Mouse (Mus musculus) embryonic fibroblast, embryonic 13.5 days (primary cell): ENCODE measurements at regions not wholly inside any gene's neighbourhood (a gene's known extent, or its start where the extent isn't known, plus 50 kb on each side); places are given as distances from the start of the nearest gene placed in this dataset.

Experiments used
- CTCF ChIP-seq: IDR thresholded peaks from 2 replicates; pipeline ENCODE4 v1.5.1; 2011; ENCODE audit warnings: mild to moderate bottlenecking, control low read depth, low read length, moderate library complexity, borderline replicate concordance; ENCODE audit not compliant: insufficient read depth
- POLR2A ChIP-seq: IDR thresholded peaks from 2 replicates; pipeline ENCODE4 v1.6.1; 2011; ENCODE audit warnings: low read depth, mild to moderate bottlenecking, control low read depth, low read length, moderate library complexity

GRCm38 (mm10) chr13:46216954-46217838 is 56.3 kb upstream of the Stmnd1 start:
- TF ChIP-seq CTCF (no peak), POLR2A (no peak)
